Mouse (Mus musculus): ENCODE measurements around the gene Jmjd8. TPM values are rescaled to one million over a fixed set of nuclear protein-coding genes. Genes with fewer than 3 reads are reported as not detected.

Jmjd8 gene
- polyA plus RNA-seq, 1 experiment: 13.2 TPM

GRCm38 (mm10) chr17:25843122-25843521 lies 14.5 kb downstream of the Jmjd8 start:
- TF ChIP-seq EP300 (IDR thresholded peaks at IDR 0.05; ENCODE audit: insufficient read depth, low read depth, low read length): no peak
- no peak for TF ChIP-seq CTCF (IDR thresholded peaks at IDR 0.05; ENCODE audit: low read depth, low read length)
- TF ChIP-seq POLR2A (IDR thresholded peaks at IDR 0.05; ENCODE audit: insufficient read depth, low read length): no peak
- no peak overlapping the region for H3K27ac ChIP-seq (ENCODE audit: insufficient read depth, low read length)
- no peaks in the 10 kb centered on the region for H3K9me3 ChIP-seq (replicated peaks; ENCODE audit: control insufficient read depth, insufficient read depth, low read length, poor library complexity, severe bottlenecking)
- 0 out of 2 replicates have a peak overlapping the region, but pooled peaks have one; percentile 84 for H3K4me3 ChIP-seq (ENCODE audit: low read depth, low read length)
- H3K4me1 ChIP-seq (ENCODE audit: control insufficient read depth, insufficient read depth, low read length): no peaks in the 10 kb centered on the region
- H3K9ac ChIP-seq (ENCODE audit: low read depth, poor library complexity, severe bottlenecking): peak overlapping the region; percentile 88
- peaks cover 20% of the 10 kb centered on the region for H3K36me3 ChIP-seq (ENCODE audit: control insufficient read depth, insufficient read depth, low read length, poor library complexity, severe bottlenecking)
- no peaks in the 10 kb centered on the region for H3K27me3 ChIP-seq (ENCODE audit: control insufficient read depth, insufficient read depth, low read length, poor library complexity, severe bottlenecking)

- peaks cover 20% of the 10 kb centered on the region for H3K36me3 ChIP-seq (ENCODE audit: control insufficient read depth, insufficient read depth, low read length, poor library complexity, severe bottlenecking)
These were observed 15.1 kb downstream of the Jmjd8 start for GRCm38 (mm10) chr17:25843636-25844395.

GRCm38 (mm10) chr17:25844396-25844901 lies 15.8 kb downstream of the Jmjd8 start, which contains the start of gene Rhot2:
Rhot2 (minus strand) TSS chr17:25844851.
- Histone ChIP-seq H3K9ac (ENCODE audit: low read depth, poor library complexity, severe bottlenecking) (peak within 1 kb of the TSS; percentile 88), H3K4me1 (ENCODE audit: control insufficient read depth, insufficient read depth, low read length) (no peaks in the 10 kb centered on the region), H3K27ac (ENCODE audit: insufficient read depth, low read length) (no peak within 1 kb of the TSS), H3K4me3 (ENCODE audit: low read depth, low read length) (peak within 1 kb of the TSS; percentile 84), H3K9me3 (replicated peaks; ENCODE audit: control insufficient read depth, insufficient read depth, low read length, poor library complexity, severe bottlenecking) (no peaks in the 10 kb centered on the region), H3K36me3 (ENCODE audit: control insufficient read depth, insufficient read depth, low read length, poor library complexity, severe bottlenecking) (peaks cover 17% of the 10 kb centered on the region), H3K27me3 (ENCODE audit: control insufficient read depth, insufficient read depth, low read length, poor library complexity, severe bottlenecking) (no peaks in the 10 kb centered on the region)
- TF ChIP-seq EP300 (IDR thresholded peaks at IDR 0.05; ENCODE audit: insufficient read depth, low read depth, low read length) (no peak), CTCF (IDR thresholded peaks at IDR 0.05; ENCODE audit: low read depth, low read length) (no peak), POLR2A (IDR thresholded peaks at IDR 0.05; ENCODE audit: insufficient read depth, low read length) (no peak)

More at GRCm38 (mm10) chr17:25843636-25844395, 15.1 kb downstream of the Jmjd8 start:
- Histone ChIP-seq H3K4me1 (ENCODE audit: control insufficient read depth, insufficient read depth, low read length) (no peaks in the 10 kb centered on the region), H3K27ac (ENCODE audit: insufficient read depth, low read length) (no peak overlapping the region), H3K9ac (ENCODE audit: low read depth, poor library complexity, severe bottlenecking) (peak overlapping the region; percentile 88), H3K4me3 (ENCODE audit: low read depth, low read length) (peak overlapping the region; percentile 84), H3K27me3 (ENCODE audit: control insufficient read depth, insufficient read depth, low read length, poor library complexity, severe bottlenecking) (no peaks in the 10 kb centered on the region), H3K9me3 (replicated peaks; ENCODE audit: control insufficient read depth, insufficient read depth, low read length, poor library complexity, severe bottlenecking) (no peaks in the 10 kb centered on the region)
- no peak for TF ChIP-seq EP300 (IDR thresholded peaks at IDR 0.05; ENCODE audit: insufficient read depth, low read depth, low read length)
- TF ChIP-seq POLR2A (IDR thresholded peaks at IDR 0.05; ENCODE audit: insufficient read depth, low read length): no peak
- no peak for TF ChIP-seq CTCF (IDR thresholded peaks at IDR 0.05; ENCODE audit: low read depth, low read length)

GRCm38 (mm10) chr17:25860229-25860628 lies 31.6 kb downstream of the Jmjd8 start:
- no peak overlapping the region for H3K27ac ChIP-seq (ENCODE audit: insufficient read depth, low read length)
- peaks cover 3% of the 10 kb centered on the region for H3K4me1 ChIP-seq (ENCODE audit: control insufficient read depth, insufficient read depth, low read length)
- no peaks in the 10 kb centered on the region for H3K36me3 ChIP-seq (ENCODE audit: control insufficient read depth, insufficient read depth, low read length, poor library complexity, severe bottlenecking)
- no peak overlapping the region; the same call in 1 of the 2 replicates for H3K9ac ChIP-seq (ENCODE audit: low read depth, poor library complexity, severe bottlenecking)
- no peak overlapping the region for H3K4me3 ChIP-seq (ENCODE audit: low read depth, low read length)
- H3K27me3 ChIP-seq (ENCODE audit: control insufficient read depth, insufficient read depth, low read length, poor library complexity, severe bottlenecking): no peaks in the 10 kb centered on the region
- TF ChIP-seq EP300 (IDR thresholded peaks at IDR 0.05; ENCODE audit: insufficient read depth, low read depth, low read length) (no peak), POLR2A (IDR thresholded peaks at IDR 0.05; ENCODE audit: insufficient read depth, low read length) (no peak)
- no peaks in the 10 kb centered on the region for H3K9me3 ChIP-seq (replicated peaks; ENCODE audit: control insufficient read depth, insufficient read depth, low read length, poor library complexity, severe bottlenecking)

GRCm38 (mm10) chr17:25860832-25861703 lies 32.4 kb downstream of the Jmjd8 start, which contains the start of gene Wdr90:
Wdr90 (minus strand) TSS chr17:25861501.
- H3K27me3 ChIP-seq (ENCODE audit: control insufficient read depth, insufficient read depth, low read length, poor library complexity, severe bottlenecking): no peaks in the 10 kb centered on the region
- peaks cover 3% of the 10 kb centered on the region for H3K4me1 ChIP-seq (ENCODE audit: control insufficient read depth, insufficient read depth, low read length)
- TF ChIP-seq EP300 (IDR thresholded peaks at IDR 0.05; ENCODE audit: insufficient read depth, low read depth, low read length) (0 out of 2 replicates have a peak, but pooled peaks have one; percentile 60), POLR2A (IDR thresholded peaks at IDR 0.05; ENCODE audit: insufficient read depth, low read length) (peak; percentile 33), CTCF (IDR thresholded peaks at IDR 0.05; ENCODE audit: low read depth, low read length) (no peak)
- no peaks in the 10 kb centered on the region for H3K9me3 ChIP-seq (replicated peaks; ENCODE audit: control insufficient read depth, insufficient read depth, low read length, poor library complexity, severe bottlenecking)
- H3K4me3 ChIP-seq (ENCODE audit: low read depth, low read length): peak within 1 kb of the TSS; percentile 83
- H3K36me3 ChIP-seq (ENCODE audit: control insufficient read depth, insufficient read depth, low read length, poor library complexity, severe bottlenecking): no peaks in the 10 kb centered on the region
- peak within 1 kb of the TSS; percentile 66 for H3K9ac ChIP-seq (ENCODE audit: low read depth, poor library complexity, severe bottlenecking)
- H3K27ac ChIP-seq (ENCODE audit: insufficient read depth, low read length): no peak within 1 kb of the TSS

All from ES-Bruce4 (cell line).